Mouse (Mus musculus) spleen, adult 2 months (tissue): ENCODE results near the gene Cox10.

Experiments used
- CTCF ChIP-seq: fragments of 200-500 bp; IDR thresholded peaks from 2 replicates; pipeline ENCODE4 v1.5.1; 2011; ENCODE audit warnings: mild to moderate bottlenecking, inconsistent platforms; ENCODE audit not compliant: insufficient read depth, insufficient read length, insufficient replicate concordance; ENCODE audit errors: extremely low read depth
- POLR2A ChIP-seq: fragments of 200-500 bp; IDR thresholded peaks from 2 replicates; pipeline ENCODE4 v1.6.1; 2011; ENCODE audit warnings: low read depth, low read length, inconsistent platforms

GRCm38 (mm10) chr11:64027423-64027822, 51.8 kb downstream of the Cox10 start:
- TF ChIP-seq POLR2A, result no peak
- TF ChIP-seq CTCF, result no peak
